Mouse (Mus musculus): ENCODE data around the gene Eva1c. TPM values are rescaled to one million over a fixed set of nuclear protein-coding genes. Genes with fewer than 3 reads are reported as not detected.

Gene Eva1c
- polyA plus RNA-seq, 1 experiment = 10.6 TPM

DNA sequence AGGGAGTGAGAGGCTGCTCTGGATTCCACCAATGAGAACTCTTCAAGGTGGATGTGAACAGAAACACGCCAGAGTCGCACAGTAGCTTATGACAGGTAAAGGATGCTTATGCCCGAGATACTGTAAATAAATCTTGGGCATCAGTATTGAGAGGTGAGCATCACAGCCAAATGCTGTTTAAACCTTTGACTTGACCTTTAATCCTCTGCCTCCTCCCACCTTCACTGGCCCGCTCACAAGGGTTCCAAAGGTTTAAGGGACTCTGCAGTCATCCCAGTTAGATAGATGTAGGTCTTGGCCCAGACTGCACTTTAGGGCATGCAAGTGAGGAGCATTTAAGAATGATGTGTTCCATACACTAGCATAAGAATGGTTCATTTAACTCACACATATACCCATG lies 31.7 kb downstream of the Eva1c start:
- TF ChIP-seq CTCF (IDR thresholded peaks at IDR 0.05; ENCODE audit: control insufficient read depth, insufficient read depth, low read length) (no peak), POLR2A (IDR thresholded peaks at IDR 0.05; ENCODE audit: borderline replicate concordance, control insufficient read depth, low read depth, low read length) (no peak)
- Histone ChIP-seq H3K4me1 (ENCODE audit: control insufficient read depth, insufficient read depth, low read length) (no peaks in the 10 kb centered on the region), H3K4me3 (replicated peaks; ENCODE audit: control insufficient read depth, low read depth, low read length) (no peak overlapping the region), H3K27ac (ENCODE audit: control insufficient read depth, insufficient read depth, low read depth, low read length, poor library complexity) (no peak overlapping the region)
- WGBS = 81% methylated on average over 4 of the region's 4 CpGs

DNA sequence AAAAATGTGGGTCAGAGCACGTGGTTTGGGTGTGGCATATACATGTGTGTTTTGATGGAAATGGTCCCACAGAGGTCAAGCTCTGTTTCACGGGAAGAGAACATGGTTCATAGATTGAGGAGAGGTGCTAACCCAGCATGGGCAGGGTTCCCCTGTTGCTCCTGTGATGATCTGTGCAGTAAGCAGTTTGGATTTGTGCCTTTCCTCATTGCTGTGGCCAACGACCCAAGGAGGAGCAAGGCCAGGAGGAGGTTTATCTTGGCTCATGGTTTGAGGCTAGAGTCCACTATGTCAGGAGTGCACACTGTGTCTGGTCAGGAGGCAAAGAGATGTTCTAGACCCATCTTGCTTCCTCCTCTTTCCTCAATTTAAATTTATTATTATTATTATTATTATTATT lies 36.5 kb downstream of the Eva1c start:
- TF ChIP-seq POLR2A (IDR thresholded peaks at IDR 0.05; ENCODE audit: borderline replicate concordance, control insufficient read depth, low read depth, low read length) = no peak
- TF ChIP-seq CTCF (IDR thresholded peaks at IDR 0.05; ENCODE audit: control insufficient read depth, insufficient read depth, low read length) = no peak
- H3K27ac ChIP-seq (ENCODE audit: control insufficient read depth, insufficient read depth, low read depth, low read length, poor library complexity) = no peak overlapping the region
- no peaks in the 10 kb centered on the region for H3K4me1 ChIP-seq (ENCODE audit: control insufficient read depth, insufficient read depth, low read length)
- no peak overlapping the region for H3K4me3 ChIP-seq (replicated peaks; ENCODE audit: control insufficient read depth, low read depth, low read length)
- 59% methylated on average over 3 of the region's 3 CpGs for WGBS

DNA sequence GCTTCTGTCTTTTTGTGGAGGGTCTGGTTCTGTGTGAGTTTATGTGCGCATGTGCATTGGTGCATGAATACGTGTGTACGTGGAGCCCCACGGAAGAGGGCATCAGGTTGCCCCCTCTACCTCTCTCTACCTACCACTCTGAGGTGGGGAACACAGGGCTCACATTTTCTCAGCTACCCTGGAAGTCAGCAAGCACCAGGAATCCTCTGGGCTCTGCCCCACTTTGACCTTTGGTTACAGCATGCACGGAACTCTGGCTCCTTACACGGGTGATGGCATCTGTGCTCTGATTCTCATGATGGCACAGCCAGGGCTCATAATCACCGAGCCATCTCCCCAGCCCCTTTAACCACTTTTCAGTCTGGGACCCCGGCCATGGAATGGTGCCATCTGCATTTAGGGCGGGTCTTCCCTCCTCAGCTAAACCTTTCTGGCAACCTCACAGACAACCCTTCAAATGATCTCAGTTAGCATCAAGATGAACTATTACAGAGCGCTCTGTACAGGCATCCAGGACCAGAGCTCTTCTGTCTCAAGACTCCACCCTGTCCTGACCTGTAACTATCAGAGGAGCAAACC lies 37.0 kb downstream of the Eva1c start:
- H3K4me3 ChIP-seq (replicated peaks; ENCODE audit: control insufficient read depth, low read depth, low read length) = no peak overlapping the region
- no peaks in the 10 kb centered on the region for H3K4me1 ChIP-seq (ENCODE audit: control insufficient read depth, insufficient read depth, low read length)
- H3K27ac ChIP-seq (ENCODE audit: control insufficient read depth, insufficient read depth, low read depth, low read length, poor library complexity) = no peak overlapping the region
- TF ChIP-seq POLR2A (IDR thresholded peaks at IDR 0.05; ENCODE audit: borderline replicate concordance, control insufficient read depth, low read depth, low read length) = no peak
- TF ChIP-seq CTCF (IDR thresholded peaks at IDR 0.05; ENCODE audit: control insufficient read depth, insufficient read depth, low read length) = no peak
- WGBS = 77% methylated on average over 10 of the region's 10 CpGs

DNA sequence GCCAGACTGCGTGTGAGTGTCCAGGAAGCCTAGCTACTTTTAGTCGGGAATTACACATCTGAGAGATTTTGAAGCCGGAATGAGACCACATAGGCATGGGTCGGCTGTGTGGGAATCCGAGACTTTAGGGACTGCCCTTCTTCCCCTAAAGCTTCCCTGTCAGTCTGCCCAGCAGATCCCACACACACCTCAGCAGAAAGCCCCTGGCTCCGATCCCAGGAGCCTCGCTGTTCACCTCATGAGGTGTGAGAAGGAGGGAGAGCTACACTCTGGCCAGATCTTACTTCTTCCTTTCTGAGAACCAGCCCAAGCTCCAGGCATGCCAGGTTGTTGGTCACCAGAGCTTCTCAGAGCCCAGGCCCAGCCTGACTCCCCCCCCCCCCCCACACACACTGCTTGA lies 38.2 kb downstream of the Eva1c start:
- TF ChIP-seq POLR2A (IDR thresholded peaks at IDR 0.05; ENCODE audit: borderline replicate concordance, control insufficient read depth, low read depth, low read length) = no peak
- no peak for TF ChIP-seq CTCF (IDR thresholded peaks at IDR 0.05; ENCODE audit: control insufficient read depth, insufficient read depth, low read length)
- no peaks in the 10 kb centered on the region for H3K4me1 ChIP-seq (ENCODE audit: control insufficient read depth, insufficient read depth, low read length)
- WGBS = 61% methylated on average over 7 of the region's 7 CpGs
- H3K4me3 ChIP-seq (replicated peaks; ENCODE audit: control insufficient read depth, low read depth, low read length) = no peak overlapping the region
- H3K27ac ChIP-seq (ENCODE audit: control insufficient read depth, insufficient read depth, low read depth, low read length, poor library complexity) = no peak overlapping the region

DNA sequence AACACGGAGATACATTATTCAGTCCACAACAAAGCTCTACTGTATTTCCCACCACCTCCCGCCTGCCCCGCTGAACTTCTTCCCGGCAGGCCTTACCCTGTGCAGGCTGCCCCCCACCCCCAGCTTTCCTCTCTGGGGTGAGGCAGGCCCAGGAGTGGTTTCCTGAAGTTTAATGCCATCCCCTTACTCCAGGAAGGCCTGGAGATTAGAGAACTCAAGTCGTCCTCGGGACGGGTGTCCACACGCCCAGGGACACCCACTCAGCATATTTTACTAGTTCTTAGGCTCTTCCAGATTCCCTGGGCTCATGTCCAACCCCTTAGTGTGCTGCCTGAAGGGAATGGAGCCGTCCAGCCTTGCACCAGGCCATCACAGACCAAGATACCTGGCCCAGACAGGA lies 39.1 kb downstream of the Eva1c start:
- TF ChIP-seq CTCF (IDR thresholded peaks at IDR 0.05; ENCODE audit: control insufficient read depth, insufficient read depth, low read length) (no peak), POLR2A (IDR thresholded peaks at IDR 0.05; ENCODE audit: borderline replicate concordance, control insufficient read depth, low read depth, low read length) (no peak)
- no peaks in the 10 kb centered on the region for H3K4me1 ChIP-seq (ENCODE audit: control insufficient read depth, insufficient read depth, low read length)
- no peak overlapping the region for H3K27ac ChIP-seq (ENCODE audit: control insufficient read depth, insufficient read depth, low read depth, low read length, poor library complexity)
- no peak overlapping the region for H3K4me3 ChIP-seq (replicated peaks; ENCODE audit: control insufficient read depth, low read depth, low read length)
- 49% methylated on average over 9 of the region's 9 CpGs for WGBS

DNA sequence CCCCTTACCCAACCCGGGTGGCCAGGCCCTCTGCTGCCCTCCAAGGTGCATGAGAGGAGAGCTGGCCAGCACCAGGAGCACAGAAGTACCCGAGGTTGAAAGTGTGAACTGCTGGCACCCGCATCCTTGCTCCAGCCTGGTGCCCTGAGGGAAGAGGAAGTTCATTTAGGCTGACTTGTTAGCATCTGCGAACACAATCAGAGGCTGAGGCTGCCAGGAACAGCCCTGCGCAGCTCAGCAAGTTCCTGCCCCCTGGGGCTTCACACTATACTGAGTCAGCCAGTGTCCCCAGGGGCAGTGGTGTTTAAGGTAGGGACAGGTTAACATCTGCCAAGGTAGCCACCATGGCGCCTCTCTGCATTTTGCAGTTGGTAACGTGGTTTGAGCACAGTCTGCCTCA lies 41.6 kb downstream of the Eva1c start:
- WGBS = 13% methylated on average over 7 of the region's 7 CpGs
- TF ChIP-seq CTCF (IDR thresholded peaks at IDR 0.05; ENCODE audit: control insufficient read depth, insufficient read depth, low read length) = no peak
- no peak for TF ChIP-seq POLR2A (IDR thresholded peaks at IDR 0.05; ENCODE audit: borderline replicate concordance, control insufficient read depth, low read depth, low read length)
- H3K4me3 ChIP-seq (replicated peaks; ENCODE audit: control insufficient read depth, low read depth, low read length) = no peak overlapping the region
- H3K4me1 ChIP-seq (ENCODE audit: control insufficient read depth, insufficient read depth, low read length) = no peaks in the 10 kb centered on the region
- H3K27ac ChIP-seq (ENCODE audit: control insufficient read depth, insufficient read depth, low read depth, low read length, poor library complexity) = no peak overlapping the region

DNA sequence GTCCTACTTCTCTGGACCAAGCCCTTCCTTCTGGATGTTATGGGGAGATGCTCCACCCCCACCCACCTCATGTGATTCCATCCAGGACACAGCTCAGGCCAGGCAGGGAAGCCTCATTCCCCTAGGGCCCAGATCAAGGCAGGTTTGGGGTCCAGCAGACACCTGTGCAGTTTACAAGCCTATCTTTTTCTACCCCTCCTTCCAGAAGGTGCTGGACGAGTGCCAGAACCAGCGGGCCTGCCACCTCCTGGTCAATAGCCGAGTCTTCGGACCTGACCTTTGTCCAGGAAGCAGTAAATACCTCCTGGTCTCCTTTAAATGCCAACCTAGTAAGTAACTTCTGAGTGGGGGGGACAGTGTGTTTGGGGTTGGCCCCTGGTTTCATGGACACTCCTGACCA lies 42.8 kb downstream of the Eva1c start:
- TF ChIP-seq POLR2A (IDR thresholded peaks at IDR 0.05; ENCODE audit: borderline replicate concordance, control insufficient read depth, low read depth, low read length) = no peak
- TF ChIP-seq CTCF (IDR thresholded peaks at IDR 0.05; ENCODE audit: control insufficient read depth, insufficient read depth, low read length) = no peak
- Histone ChIP-seq H3K4me3 (replicated peaks; ENCODE audit: control insufficient read depth, low read depth, low read length) (no peak overlapping the region), H3K4me1 (ENCODE audit: control insufficient read depth, insufficient read depth, low read length) (no peaks in the 10 kb centered on the region), H3K27ac (ENCODE audit: control insufficient read depth, insufficient read depth, low read depth, low read length, poor library complexity) (no peak overlapping the region)
- WGBS = 66% methylated on average over 4 of the region's 4 CpGs

DNA sequence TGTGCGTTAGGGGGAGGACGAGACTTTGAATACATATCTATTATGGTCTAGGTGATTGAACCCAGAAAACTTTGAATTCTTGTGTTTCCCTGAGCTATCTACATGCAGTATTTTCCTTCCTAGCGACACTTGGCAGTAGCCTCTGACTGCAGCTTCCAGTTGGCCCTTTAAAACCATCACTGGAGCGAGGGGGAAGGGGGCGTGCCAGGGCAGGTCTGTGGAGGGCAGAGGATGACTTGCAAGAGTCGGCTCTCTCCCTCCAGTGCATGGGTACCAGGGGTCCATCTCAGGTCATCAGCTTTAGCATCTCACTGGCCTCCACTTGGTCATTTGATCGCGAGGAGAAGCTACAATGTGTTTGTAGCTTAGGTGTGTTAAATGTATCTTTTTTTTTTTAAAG lies 46.4 kb downstream of the Eva1c start:
- Histone ChIP-seq H3K4me1 (ENCODE audit: control insufficient read depth, insufficient read depth, low read length) (no peaks in the 10 kb centered on the region), H3K4me3 (replicated peaks; ENCODE audit: control insufficient read depth, low read depth, low read length) (no peak overlapping the region), H3K27ac (ENCODE audit: control insufficient read depth, insufficient read depth, low read depth, low read length, poor library complexity) (no peak overlapping the region)
- no peak for TF ChIP-seq CTCF (IDR thresholded peaks at IDR 0.05; ENCODE audit: control insufficient read depth, insufficient read depth, low read length)
- TF ChIP-seq POLR2A (IDR thresholded peaks at IDR 0.05; ENCODE audit: borderline replicate concordance, control insufficient read depth, low read depth, low read length) = no peak
- WGBS = 46% methylated on average over 8 of the region's 8 CpGs

DNA sequence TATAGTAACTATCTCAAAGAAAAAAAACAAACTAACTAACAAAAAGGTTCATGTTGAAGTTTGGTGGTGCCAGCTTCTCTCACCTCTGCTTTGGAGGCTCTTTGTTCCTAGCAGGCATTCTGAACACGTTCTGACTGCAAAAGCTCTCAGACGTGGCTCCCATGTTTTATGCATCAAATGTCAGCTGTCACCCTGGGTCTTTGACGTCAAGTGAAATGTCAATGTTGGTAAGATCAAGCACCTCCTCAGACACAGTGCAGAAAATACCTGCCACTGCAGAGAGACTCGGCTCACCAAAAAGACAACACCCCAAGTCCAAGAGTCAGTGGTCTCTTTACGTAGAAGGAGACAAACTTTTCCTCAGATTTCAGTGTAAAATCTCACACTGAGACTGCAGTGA lies 48.0 kb downstream of the Eva1c start:
- Histone ChIP-seq H3K4me1 (ENCODE audit: control insufficient read depth, insufficient read depth, low read length) (no peaks in the 10 kb centered on the region), H3K4me3 (replicated peaks; ENCODE audit: control insufficient read depth, low read depth, low read length) (no peak overlapping the region), H3K27ac (ENCODE audit: control insufficient read depth, insufficient read depth, low read depth, low read length, poor library complexity) (no peak overlapping the region)
- WGBS = 71% methylated on average over 5 of the region's 5 CpGs
- TF ChIP-seq CTCF (IDR thresholded peaks at IDR 0.05; ENCODE audit: control insufficient read depth, insufficient read depth, low read length) (no peak), POLR2A (IDR thresholded peaks at IDR 0.05; ENCODE audit: borderline replicate concordance, control insufficient read depth, low read depth, low read length) (no peak)
